ENCODE assay signal across 8 mouse cellular contexts in genomic region chr16:38858120-38858749, GRCm38 (mm10). TPM values are rescaled to one million over a fixed set of nuclear protein-coding genes. Genes with fewer than 3 reads are reported as not detected.
DNase-seq lines count a peak whose midpoint lies in the region; ATAC-seq and TF ChIP-seq lines count a peak whose summit lies in the region.

No protein-coding gene starts in this region.

- no peak overlapping the region for H3K4me2 ChIP-seq in kidney, embryonic 14.5 days (replicated peaks; ENCODE audit: low read depth, low read length)
- no peak overlapping the region for H3K4me2 ChIP-seq in stomach, postnatal 0 days (replicated peaks; ENCODE audit: low read depth)

- peak; percentile 30 for DNase-seq in kidney, adult 2 months
- no peak for DNase-seq in Patski (ENCODE audit: low read depth, low spot score)
- DNase-seq in heart, postnatal 10 days: peak; percentile 13 to 36
- no peak for DNase-seq in stomach, postnatal 0 days (ENCODE audit: low spot score)
- no peak for DNase-seq in spleen, postnatal 4 days (ENCODE audit: low spot score in 2 of 2)
- no peak for DNase-seq in ovary, adult 18-20 months (ENCODE audit: low spot score)

- no peak for TF ChIP-seq EP300 in stomach, postnatal 0 days (optimal IDR thresholded peaks at IDR 0.05)

- H3K4me3 ChIP-seq in kidney, adult 2 months (ENCODE audit: insufficient read depth, low read depth, low read length): no peak overlapping the region
- no peak overlapping the region for H3K4me3 ChIP-seq in kidney, embryonic 14.5 days (ENCODE audit: low read length)
- H3K4me3 ChIP-seq in E14TG2a.4 (replicated peaks; ENCODE audit: low read length): no peak overlapping the region
- H3K4me3 ChIP-seq in stomach, postnatal 0 days (ENCODE audit: low read depth, low read length): no peak overlapping the region

- no peaks in the 10 kb centered on the region for H3K36me3 ChIP-seq in kidney, adult 2 months (ENCODE audit: control insufficient read depth, insufficient read depth, low read length)
- H3K36me3 ChIP-seq in kidney, embryonic 14.5 days (ENCODE audit: control insufficient read depth, insufficient read depth, low read length): no peaks in the 10 kb centered on the region
- no peaks in the 10 kb centered on the region for H3K36me3 ChIP-seq in E14TG2a.4 (ENCODE audit: insufficient read depth, low read length)
- H3K36me3 ChIP-seq in stomach, postnatal 0 days (ENCODE audit: control insufficient read depth, insufficient read depth, low read length): no peaks in the 10 kb centered on the region

- no peaks in the 10 kb centered on the region for H3K9me3 ChIP-seq in kidney, embryonic 14.5 days (ENCODE audit: control insufficient read depth, low read length)
- no peaks in the 10 kb centered on the region for H3K9me3 ChIP-seq in E14TG2a.4 (ENCODE audit: low read length)
- H3K9me3 ChIP-seq in stomach, postnatal 0 days (ENCODE audit: control insufficient read depth, low read length): no peaks in the 10 kb centered on the region

- POLR2A ChIA-PET in Patski (lab: Charles Lee): interaction anchor here (0.8 to 0.9 kb wide), 2 partner anchors 195 to 196 kb away, joined by 3 read pairs; no protein-coding TSS in a partner anchor

- CTCF ChIA-PET in Patski (lab: Charles Lee): interaction anchor here (0.6 to 4.1 kb wide), 15 partner anchors 8 to 1864 kb away, joined by 3 to 26 read pairs (median 4); no protein-coding TSS in a partner anchor

- no peak for TF ChIP-seq POLR2A in kidney, adult 2 months (IDR thresholded peaks at IDR 0.05; ENCODE audit: low read depth, low read length)

- 0 out of 2 replicates have a peak, but pooled peaks have one; percentile 6 for TF ChIP-seq CTCF in kidney, adult 2 months (conservative IDR thresholded peaks at IDR 0.05; ENCODE audit: insufficient read depth, insufficient read length, low read depth, low read length)
- TF ChIP-seq CTCF in E14TG2a.4 (conservative IDR thresholded peaks at IDR 0.05; ENCODE audit: low read length) (peak; percentile 68), Patski (IDR thresholded peaks at IDR 0.05) (peak; percentile 41)
- peak; percentile 82 for TF ChIP-seq CTCF in stomach, postnatal 0 days (IDR thresholded peaks at IDR 0.05; ENCODE audit: low read depth)

- intact Hi-C loops in heart, postnatal 10 days (cut with DNase I): no loop called here

- H3K27me3 ChIP-seq in kidney, adult 2 months (replicated peaks; ENCODE audit: control insufficient read depth, insufficient read depth, low read length): no peaks in the 10 kb centered on the region
- H3K27me3 ChIP-seq in kidney, embryonic 14.5 days (ENCODE audit: control insufficient read depth, insufficient read depth, low read length): no peaks in the 10 kb centered on the region
- H3K27me3 ChIP-seq in E14TG2a.4 (ENCODE audit: insufficient read depth, low read length) (no peaks in the 10 kb centered on the region), Patski (peaks cover 19% of the 10 kb centered on the region)
- no peaks in the 10 kb centered on the region for H3K27me3 ChIP-seq in stomach, postnatal 0 days (ENCODE audit: control insufficient read depth, insufficient read depth, low read length)

- H3K27ac ChIP-seq in kidney, adult 2 months (ENCODE audit: insufficient read depth, low read depth, low read length): no peak overlapping the region
- no peak overlapping the region for H3K27ac ChIP-seq in kidney, embryonic 14.5 days (ENCODE audit: low read depth, low read length)
- no peak overlapping the region for H3K27ac ChIP-seq in stomach, postnatal 0 days (replicated peaks)

- no peaks in the 10 kb centered on the region for H3K4me1 ChIP-seq in kidney, adult 2 months (ENCODE audit: control insufficient read depth, insufficient read depth, low read length)
- H3K4me1 ChIP-seq in kidney, embryonic 14.5 days (ENCODE audit: control insufficient read depth, insufficient read depth, low read length): no peaks in the 10 kb centered on the region
- H3K4me1 ChIP-seq in E14TG2a.4 (replicated peaks; ENCODE audit: low read depth, low read length): no peaks in the 10 kb centered on the region
- no peaks in the 10 kb centered on the region for H3K4me1 ChIP-seq in stomach, postnatal 0 days (replicated peaks; ENCODE audit: control insufficient read depth, insufficient read depth)

- no peak for ATAC-seq in kidney, embryonic 14.5 days (ENCODE audit: low FRiP score, low TSS enrichment)
- ATAC-seq in Patski: no peak
- no peak for ATAC-seq in stomach, postnatal 0 days (ENCODE audit: low FRiP score, low TSS enrichment)

- WGBS in kidney, adult 2 months: 23% methylated on average over 8 of the region's 8 CpGs
- 37% methylated on average over 8 of the region's 8 CpGs for WGBS in kidney, embryonic 14.5 days
- WGBS in stomach, postnatal 0 days: 22% methylated on average over 8 of the region's 8 CpGs

- in situ Hi-C loops in Patski (cut with MboI; ENCODE audit: low pct_unique_long_range_greater_than_20kb): loop anchor here (5.0 kb wide), 1 partner anchor 194 kb away; no protein-coding TSS in a partner anchor

- H3K9ac ChIP-seq in kidney, embryonic 14.5 days (ENCODE audit: low read depth, low read length): no peak overlapping the region
- H3K9ac ChIP-seq in stomach, postnatal 0 days (ENCODE audit: low read length): no peak overlapping the region

RNA-seq across cellular contexts. Expression of gene 4930435E12Rik, which starts 29.7 kb away (rescaled TPM):
- polyA plus RNA-seq in kidney, adult 2 months (2012; rRNA removed): not detected in 2 replicates
- polyA plus RNA-seq in kidney, embryonic 14.5 days (2014; fragmentation: Nextera tagmentation; extraction: Ambion mirVana): not detected in 2 replicates
- not detected for polyA plus RNA-seq in Patski (2021)
- not detected for total RNA-seq in heart, postnatal 10 days (2021)
- not detected in 2 replicates for polyA plus RNA-seq in stomach, postnatal 0 days (2015; fragmentation: Nextera tagmentation; extraction: Ambion mirVana)

RNA-seq across cellular contexts. Expression of gene Igsf11, which starts 34.2 kb away (rescaled TPM):
- 67.6 and 79.1 TPM in 2 replicates for polyA plus RNA-seq in kidney, adult 2 months (2012; rRNA removed)
- 1.8 and 2.0 TPM in 2 replicates for polyA plus RNA-seq in kidney, embryonic 14.5 days (2014; fragmentation: Nextera tagmentation; extraction: Ambion mirVana)
- polyA plus RNA-seq in Patski (2021): 21.0 TPM
- under 1 TPM; 0.42 to 0.57 TPM for total RNA-seq in heart, postnatal 10 days (2021)
- polyA plus RNA-seq in stomach, postnatal 0 days (2015; fragmentation: Nextera tagmentation; extraction: Ambion mirVana): 0.56 and 0.63 TPM in 2 replicates

RNA-seq across cellular contexts. Expression of gene Upk1b, which starts 58.1 kb away (rescaled TPM):
- polyA plus RNA-seq in kidney, adult 2 months (2012; rRNA removed): 5.3 and 7.4 TPM in 2 replicates
- 1.6 and 2.2 TPM in 2 replicates for polyA plus RNA-seq in kidney, embryonic 14.5 days (2014; fragmentation: Nextera tagmentation; extraction: Ambion mirVana)
- not detected for polyA plus RNA-seq in Patski (2021)
- 1 to 10 TPM; 6.2 to 7.9 TPM for total RNA-seq in heart, postnatal 10 days (2021)
- polyA plus RNA-seq in stomach, postnatal 0 days (2015; fragmentation: Nextera tagmentation; extraction: Ambion mirVana): 34.4 and 40.2 TPM in 2 replicates

Comparison
In these comparisons a context has a peak if more than half of its experiments do, and no peak if none do; other contexts are left out.
1. DNase-seq: peak in kidney, adult 2 months (single experiment) and heart, postnatal 10 days (2 of 2); none in Patski (single experiment), stomach, postnatal 0 days (single experiment), spleen, postnatal 4 days (0 of 2) and ovary, adult 18-20 months (single experiment).
2. CTCF ChIP-seq: peak in every context shown above with its lines; median percentile 82 in stomach, postnatal 0 days; 68 in E14TG2a.4; 41 in Patski; 6 in kidney, adult 2 months.